Mouse (Mus musculus) layer of hippocampus, postnatal 36 days (tissue): ENCODE results near the gene Dcaf11. TPM values are rescaled to one million over a fixed set of nuclear protein-coding genes. Genes with fewer than 3 reads are reported as not detected.

Experiments
- DNase-seq, 2 experiments: peaks; one replicate each; pipeline ENCODE4 v3.0.0; 2022
- total RNA-seq, 2 experiments: library from RNA; stranded (reverse); gene quantifications; 2 replicates each; pipeline ENCODE4 v1.2.3; 2021

Dcaf11 gene
- total RNA-seq, 2 experiments from 2014 or later: 82.5 to 83.2 TPM

DNA sequence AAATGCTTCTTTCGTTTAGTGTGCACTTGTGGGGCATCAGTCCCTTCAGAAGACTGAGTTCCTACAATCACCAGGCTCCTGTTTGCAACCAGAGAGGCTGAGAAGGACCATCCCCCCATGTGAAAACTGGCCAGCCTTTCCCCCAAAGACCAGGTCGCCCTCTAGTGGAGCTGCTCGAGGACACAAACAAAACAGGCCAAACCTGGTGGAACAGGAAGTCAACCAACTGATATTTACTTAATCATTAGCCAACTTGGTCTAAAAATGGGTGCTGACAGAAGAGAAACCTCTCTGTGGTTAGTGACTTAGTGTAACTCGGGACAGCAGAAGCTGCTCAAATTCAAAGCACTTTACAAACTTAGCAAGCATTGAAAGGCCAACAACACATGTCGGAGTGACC, 2.8 kb upstream of the Dcaf11 start:
- peak; percentile 70 to 72 for DNase-seq

DNA sequence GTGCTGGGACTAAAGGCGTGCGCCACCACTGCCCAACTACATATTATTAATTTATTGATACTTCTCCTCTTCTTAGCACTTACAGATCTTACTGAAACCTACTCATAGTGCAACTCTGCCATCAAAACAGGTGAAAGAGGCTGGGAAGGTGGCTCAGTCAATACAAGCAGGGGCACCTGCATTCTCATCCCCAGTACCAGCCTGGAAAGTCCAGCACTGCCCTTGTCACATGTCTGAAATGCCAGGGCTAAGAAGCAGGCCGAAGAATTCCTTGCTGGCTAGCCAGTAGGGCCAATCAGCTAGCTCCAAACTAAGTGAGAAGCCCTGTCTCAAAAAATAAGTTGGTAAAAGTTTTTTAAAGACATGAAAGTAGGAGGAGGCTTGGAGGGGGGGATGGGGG, 2.2 kb upstream of the Dcaf11 start:
- no peak for DNase-seq

- no peak for DNase-seq
Measured at GRCm38 (mm10) chr14:55558740-55559448, 912 bp upstream of the Dcaf11 start.

GRCm38 (mm10) chr14:55560202-55561073, 632 bp downstream of the Dcaf11 start, which contains the start of gene A730061H03Rik:
A730061H03Rik (minus strand) TSS chr14:55560406.
- peak; percentile 98 to 99 for DNase-seq

DNA sequence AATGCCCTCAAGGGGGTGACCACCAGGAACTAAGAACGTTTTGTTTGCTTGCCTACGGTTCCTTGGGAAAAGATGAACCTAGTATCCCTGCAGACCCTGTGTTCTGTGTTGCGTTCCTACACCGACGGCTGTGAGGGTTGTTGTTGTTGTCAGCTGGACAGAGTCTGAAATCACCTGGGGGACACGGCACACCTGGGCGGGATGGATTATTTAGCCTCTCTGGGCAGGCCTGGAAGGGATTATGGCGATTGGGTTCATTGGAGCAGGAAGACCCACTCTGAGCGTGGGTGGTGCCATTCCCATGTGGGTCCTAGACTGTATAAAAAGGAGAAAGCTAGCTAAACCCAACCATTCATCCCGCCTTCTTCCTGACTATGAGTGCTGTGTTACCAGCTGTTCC, 2.1 kb downstream of the Dcaf11 start:
- no peak for DNase-seq

- no peak for DNase-seq
Measured at GRCm38 (mm10) chr14:55563249-55563648, 3.4 kb downstream of the Dcaf11 start.

DNA sequence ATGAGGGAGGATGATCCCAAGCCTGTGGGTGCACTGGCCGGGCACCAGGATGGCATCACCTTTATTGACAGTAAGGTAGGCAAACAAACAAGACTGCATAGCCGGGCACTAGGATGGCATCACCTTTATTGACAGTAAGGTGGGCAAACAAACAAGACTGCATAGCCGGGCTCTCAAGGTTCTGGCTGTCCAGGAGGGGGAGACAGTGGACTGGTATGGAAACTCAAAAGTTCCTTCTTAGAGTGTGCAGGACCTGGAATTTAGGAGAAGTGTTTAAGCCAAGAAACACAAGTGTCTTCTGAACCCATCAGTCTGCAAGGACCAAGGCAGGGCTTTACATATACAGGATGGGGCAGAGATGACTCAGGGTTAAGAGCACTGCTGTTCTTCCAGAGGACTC, 5.9 kb downstream of the Dcaf11 start:
- DNase-seq: no peak

DNA sequence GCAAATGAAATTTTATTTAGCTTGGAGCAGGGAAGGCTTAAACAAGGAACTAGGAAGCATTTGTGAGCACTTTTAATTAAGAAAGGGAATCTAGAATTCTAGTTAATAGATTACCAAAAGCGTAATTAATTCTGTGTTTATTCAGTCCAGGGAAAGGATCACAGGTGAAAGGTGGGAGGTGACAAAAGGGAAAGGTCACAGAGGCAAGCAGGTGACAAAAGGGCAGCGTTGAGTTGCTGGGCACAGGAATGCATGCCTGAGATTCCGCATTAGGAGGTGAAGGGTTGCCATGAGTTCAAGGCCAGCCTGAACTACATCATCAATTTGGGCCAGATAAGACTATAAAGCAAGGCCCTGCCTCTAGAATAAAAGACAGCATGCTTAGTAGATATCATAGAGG, 7.7 kb downstream of the Dcaf11 start:
- DNase-seq: no peak

DNA sequence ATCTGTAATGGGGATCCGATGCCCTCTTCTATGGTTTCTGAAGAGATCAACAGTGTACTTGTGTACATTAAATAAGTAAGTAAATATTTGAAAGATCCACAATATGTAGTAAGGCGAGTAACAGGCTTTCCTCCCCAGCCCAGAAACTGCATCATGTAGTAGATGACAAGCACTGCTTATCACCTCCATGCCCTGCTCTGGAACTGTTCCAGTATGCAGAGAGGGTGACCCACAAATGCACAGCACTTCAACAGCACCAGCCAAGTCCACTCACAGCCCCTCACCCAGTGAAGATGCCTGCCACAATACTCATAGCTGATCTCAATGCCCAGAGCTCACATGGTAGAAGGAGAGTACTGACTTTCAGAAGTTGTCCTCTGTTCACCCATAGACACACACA, 10.8 kb downstream of the Dcaf11 start:
- DNase-seq: no peak

DNA sequence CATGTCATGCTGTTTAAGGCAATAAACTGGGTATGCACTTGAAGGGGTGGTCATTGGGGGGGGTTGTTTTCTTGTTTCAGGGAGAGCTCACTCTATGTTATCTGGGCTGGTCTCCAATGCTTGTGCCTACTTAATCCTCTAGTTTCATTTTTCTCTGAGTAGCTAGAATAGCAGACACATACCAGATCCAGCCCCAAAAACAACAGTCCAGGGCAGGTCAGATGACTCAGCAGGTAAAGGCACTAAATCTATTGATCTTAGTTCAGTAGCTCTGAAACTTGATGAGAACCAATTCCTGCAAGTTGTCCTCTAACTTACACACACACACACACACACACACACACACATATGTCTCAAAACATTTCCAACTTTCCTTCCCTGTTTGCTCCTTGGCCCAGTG, 12.0 kb downstream of the Dcaf11 start:
- no peak for DNase-seq

DNA sequence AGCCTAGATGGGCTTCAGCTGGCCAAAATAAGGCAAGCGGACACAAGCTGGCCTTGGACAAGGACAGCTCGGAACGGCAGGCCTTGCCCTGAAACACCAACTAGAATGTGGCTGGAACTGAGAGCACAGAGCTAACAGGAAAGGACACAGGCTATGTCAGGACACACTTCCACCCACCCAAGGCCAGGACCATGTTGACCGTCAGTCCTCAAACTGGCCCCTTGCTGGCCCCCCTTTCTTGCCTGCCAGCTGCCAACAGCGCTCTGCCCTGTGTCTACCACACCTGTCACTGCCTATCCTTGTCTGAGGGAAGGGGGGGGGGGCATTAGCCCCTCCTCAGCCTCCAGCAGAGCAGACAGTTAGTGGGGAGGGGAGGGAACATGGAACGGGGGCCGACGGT, 15.5 kb downstream of the Dcaf11 start, which contains the start of gene Fitm1:
Gene Fitm1 (plus strand): TSS at position 316 of the 400 bp plus-strand sequence.
- no peak for DNase-seq

DNA sequence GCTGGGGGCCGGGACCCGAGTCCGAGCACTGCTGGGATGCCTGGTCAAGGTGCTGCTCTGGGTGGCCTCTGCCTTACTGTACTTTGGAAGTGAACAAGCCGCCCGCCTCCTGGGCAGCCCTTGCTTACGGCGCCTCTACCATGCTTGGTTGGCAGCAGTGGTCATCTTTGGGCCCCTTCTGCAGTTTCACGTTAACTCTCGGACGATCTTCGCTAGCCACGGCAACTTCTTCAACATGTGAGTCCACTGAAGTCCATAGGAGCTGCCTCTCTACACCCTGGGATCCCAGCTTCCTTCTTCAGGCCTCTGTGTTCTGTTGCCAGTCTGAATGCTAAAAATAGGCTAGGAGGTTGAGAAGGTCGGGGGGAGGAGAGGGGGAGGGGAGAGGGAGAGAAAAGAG, 15.9 kb downstream of the Dcaf11 start:
- DNase-seq: no peak

GRCm38 (mm10) chr14:55576376-55576775, 16.6 kb downstream of the Dcaf11 start:
- DNase-seq: no peak

GRCm38 (mm10) chr14:55577871-55578667, 18.3 kb downstream of the Dcaf11 start, which contains the start of gene Psme1:
Psme1 (plus strand) TSS chr14:55578123.
- peak; percentile 69 to 77 for DNase-seq

- DNase-seq: no peak
Measured at GRCm38 (mm10) chr14:55578668-55579269, 19.0 kb downstream of the Dcaf11 start.

- DNase-seq: no peak
Measured at GRCm38 (mm10) chr14:55579511-55580496, 20.0 kb downstream of the Dcaf11 start.

DNA sequence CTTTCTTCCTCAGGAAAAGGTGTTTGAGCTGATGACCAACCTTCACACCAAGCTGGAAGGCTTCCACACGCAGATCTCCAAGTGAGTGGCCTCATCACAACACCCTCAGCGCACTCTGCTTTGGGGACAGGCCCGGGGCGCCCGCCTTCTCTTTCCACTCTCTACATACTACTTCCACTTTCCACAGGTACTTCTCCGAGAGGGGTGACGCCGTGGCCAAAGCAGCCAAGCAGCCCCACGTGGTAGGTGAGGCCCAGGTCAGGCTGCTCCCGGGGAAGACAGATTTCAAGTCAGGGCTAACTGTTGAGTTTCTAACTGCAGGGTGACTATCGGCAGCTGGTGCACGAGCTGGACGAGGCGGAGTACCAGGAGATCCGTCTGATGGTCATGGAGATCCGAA, 20.9 kb downstream of the Dcaf11 start:
- no peak for DNase-seq

DNA sequence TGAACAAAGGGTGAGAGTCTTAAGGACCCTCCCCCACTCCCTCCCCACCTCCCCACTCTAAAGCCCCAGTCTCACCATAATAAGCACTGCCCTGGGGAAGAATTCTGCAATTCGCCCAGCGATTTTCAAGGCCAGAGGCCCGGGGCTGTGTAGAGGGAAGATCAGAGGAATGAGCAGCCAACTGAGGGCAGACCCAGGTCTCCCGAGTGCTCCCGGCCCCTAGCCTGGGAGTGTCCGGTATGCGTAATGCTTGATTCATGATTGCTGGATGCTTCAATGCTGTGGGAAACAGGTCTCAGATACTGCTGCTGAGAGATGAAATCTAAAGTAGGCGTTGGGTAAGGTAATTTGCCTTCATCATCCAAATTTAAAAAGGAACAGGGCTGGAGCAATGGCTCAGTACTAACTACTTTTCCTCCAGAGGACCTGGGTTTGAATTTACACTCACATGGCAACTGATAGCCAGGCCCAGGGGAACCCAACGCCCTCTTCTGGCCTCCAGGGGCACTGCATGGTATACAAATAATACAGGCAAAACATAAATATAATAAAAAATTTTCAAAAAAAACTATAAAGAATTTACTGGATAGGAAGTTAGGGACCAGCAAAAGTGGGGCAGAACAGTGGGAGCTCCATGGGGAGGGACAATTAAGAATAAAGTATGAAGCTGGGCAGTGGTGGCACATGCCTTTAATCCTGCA, 22.3 kb downstream of the Dcaf11 start:
- no peak for DNase-seq

- DNase-seq: no peak
Measured at GRCm38 (mm10) chr14:55584303-55584701, 24.5 kb downstream of the Dcaf11 start.
